Mouse (Mus musculus) kidney, embryonic 14.5 days (tissue): ENCODE measurements around the gene Mustn1. TPM values are rescaled to one million over a fixed set of nuclear protein-coding genes. Genes with fewer than 3 reads are reported as not detected.

Experiments used
- ATAC-seq: fragments of 200-750 bp; cut with Nextera tagmentation; 2 replicates; pipeline ENCODE4 v1.8.0; 2017; ENCODE audit warnings: moderate number of reproducible peaks, mild to moderate bottlenecking, moderate TSS enrichment, moderate library complexity; ENCODE audit not compliant: low FRiP score, low TSS enrichment
- H3K27ac ChIP-seq: fragments of 300-500 bp; sonication (generic); 2 replicates; pipeline ENCODE4 v1.5.1; 2014; ENCODE audit warnings: low read depth, mild to moderate bottlenecking, low read length, moderate library complexity, mixed read lengths
- H3K27me3 ChIP-seq: fragments of 300-500 bp; sonication (generic); 2 replicates; pipeline ENCODE4 v1.6.1; 2014; ENCODE audit warnings: mild to moderate bottlenecking, low read length; ENCODE audit not compliant: control insufficient read depth, insufficient read depth
- H3K36me3 ChIP-seq: fragments of 300-500 bp; sonication (generic); 2 replicates; pipeline ENCODE4 v1.6.1; 2014; ENCODE audit warnings: low read length, mixed read lengths; ENCODE audit not compliant: control insufficient read depth, insufficient read depth
- H3K4me1 ChIP-seq: fragments of 300-500 bp; sonication (generic); 2 replicates; pipeline ENCODE4 v1.6.1; 2014; ENCODE audit warnings: low read length, mixed read lengths; ENCODE audit not compliant: control insufficient read depth, insufficient read depth
- H3K4me2 ChIP-seq: fragments of 300-500 bp; sonication (generic); replicated peaks from 2 replicates; pipeline ENCODE4 v1.6.1; 2014; ENCODE audit warnings: low read depth, mild to moderate bottlenecking, low read length
- H3K4me3 ChIP-seq: fragments of 300-500 bp; sonication (generic); 2 replicates; pipeline ENCODE4 v1.5.1; 2014; ENCODE audit warnings: mild to moderate bottlenecking, low read length
- H3K9ac ChIP-seq: fragments of 300-500 bp; sonication (generic); 2 replicates; pipeline ENCODE4 v1.6.1; 2014; ENCODE audit warnings: low read depth, mild to moderate bottlenecking, low read length, moderate library complexity
- H3K9me3 ChIP-seq: fragments of 300-500 bp; sonication (generic); 2 replicates; pipeline ENCODE4 v1.6.1; 2016; ENCODE audit warnings: low read length; ENCODE audit not compliant: control insufficient read depth
- WGBS: fragments of 180-500 bp; shearing (Covaris S2); extraction: QIAGEN DNeasy Blood & Tissue Kit; methylation state at CpG from one replicate; pipeline ENCODE4 v1.1.7; 2014; 5-methylcytosine and 5-hydroxymethylcytosine counted together
- polyA plus RNA-seq: library from polyadenylated mRNA; unstranded; fragments of >200 nt; fragmentation: Nextera tagmentation; extraction: Ambion mirVana; gene quantifications from 2 replicates; pipeline ENCODE4 v1.2.1, GENCODE M21; 2014

The Mustn1 gene
- polyA plus RNA-seq, 1 experiment from 2014 or later = 2.7 TPM

- no peak for ATAC-seq
These were observed 6.3 kb downstream of the Mustn1 start for GRCm38 (mm10) chr14:30885298-30885697.

GRCm38 (mm10) chr14:30886204-30886603 lies 7.2 kb downstream of the Mustn1 start, which contains the start of gene Itih4:
Gene Itih4 (plus strand): TSS chr14:30886476.
- Histone ChIP-seq H3K4me2 (no peak within 1 kb of the TSS), H3K27ac (no peak within 1 kb of the TSS), H3K36me3 (no peaks in the 10 kb centered on the region), H3K27me3 (no peaks in the 10 kb centered on the region), H3K4me3 (no peak within 1 kb of the TSS), H3K9ac (no peak within 1 kb of the TSS), H3K4me1 (0 out of 2 replicates have a peak, but pooled peaks cover 5% of the 10 kb centered on the region), H3K9me3 (no peaks in the 10 kb centered on the region)
- WGBS = 81% methylated on average over 3 of the region's 3 CpGs
- ATAC-seq = no peak

More at GRCm38 (mm10) chr14:30885298-30885697, 6.3 kb downstream of the Mustn1 start:
- H3K4me1 ChIP-seq = 0 out of 2 replicates have a peak, but pooled peaks cover 5% of the 10 kb centered on the region
- 9% methylated on average over 3 of the region's 3 CpGs for WGBS
- H3K4me2 ChIP-seq = no peak overlapping the region
- H3K4me3 ChIP-seq = no peak overlapping the region
- H3K9ac ChIP-seq = no peak overlapping the region
- no peak overlapping the region for H3K27ac ChIP-seq
- no peaks in the 10 kb centered on the region for H3K9me3 ChIP-seq
- no peaks in the 10 kb centered on the region for H3K27me3 ChIP-seq
- H3K36me3 ChIP-seq = no peaks in the 10 kb centered on the region

GRCm38 (mm10) chr14:30888271-30888732 lies 9.3 kb downstream of the Mustn1 start:
- Histone ChIP-seq H3K9ac (no peak overlapping the region), H3K36me3 (no peaks in the 10 kb centered on the region), H3K9me3 (no peaks in the 10 kb centered on the region), H3K4me1 (0 out of 2 replicates have a peak, but pooled peaks cover 5% of the 10 kb centered on the region), H3K4me3 (no peak overlapping the region), H3K27me3 (no peaks in the 10 kb centered on the region), H3K4me2 (peak overlapping the region; percentile 15; the same call in 1 of the 2 replicates), H3K27ac (no peak overlapping the region)
- peak; percentile 61; the same call in 1 of the 2 replicates for ATAC-seq
- WGBS = 16% methylated on average over 9 of the region's 9 CpGs

- Histone ChIP-seq H3K27ac (no peak overlapping the region), H3K4me2 (no peak overlapping the region), H3K4me3 (no peak overlapping the region), H3K4me1 (no peaks in the 10 kb centered on the region), H3K9me3 (no peaks in the 10 kb centered on the region), H3K36me3 (no peaks in the 10 kb centered on the region), H3K27me3 (no peaks in the 10 kb centered on the region), H3K9ac (no peak overlapping the region)
- WGBS = 74% methylated on average over 3 of the region's 3 CpGs
- no peak for ATAC-seq
These were observed 21.0 kb downstream of the Mustn1 start for GRCm38 (mm10) chr14:30899972-30900371.

GRCm38 (mm10) chr14:30902628-30903027 lies 23.6 kb downstream of the Mustn1 start:
- Histone ChIP-seq H3K4me2 (no peak overlapping the region), H3K36me3 (no peaks in the 10 kb centered on the region), H3K27ac (no peak overlapping the region), H3K9me3 (no peaks in the 10 kb centered on the region), H3K9ac (no peak overlapping the region), H3K4me3 (no peak overlapping the region), H3K27me3 (no peaks in the 10 kb centered on the region), H3K4me1 (no peaks in the 10 kb centered on the region)
- no peak for ATAC-seq
- WGBS = 89% methylated on average over 5 of the region's 5 CpGs

GRCm38 (mm10) chr14:30903036-30903435 lies 24.0 kb downstream of the Mustn1 start:
- H3K4me1 ChIP-seq = no peaks in the 10 kb centered on the region
- no peak overlapping the region for H3K4me2 ChIP-seq
- H3K27ac ChIP-seq = no peak overlapping the region
- H3K27me3 ChIP-seq = no peaks in the 10 kb centered on the region
- no peak for ATAC-seq
- no peaks in the 10 kb centered on the region for H3K36me3 ChIP-seq
- H3K9ac ChIP-seq = no peak overlapping the region
- no peak overlapping the region for H3K4me3 ChIP-seq
- 66% methylated on average over 3 of the region's 3 CpGs for WGBS
- H3K9me3 ChIP-seq = no peaks in the 10 kb centered on the region

- WGBS = 85% methylated on average over 8 of the region's 8 CpGs
- no peak overlapping the region for H3K27ac ChIP-seq
- no peak overlapping the region for H3K4me3 ChIP-seq
- no peaks in the 10 kb centered on the region for H3K36me3 ChIP-seq
- H3K27me3 ChIP-seq = no peaks in the 10 kb centered on the region
- H3K4me1 ChIP-seq = no peaks in the 10 kb centered on the region
- ATAC-seq = no peak
- no peak overlapping the region for H3K9ac ChIP-seq
- no peak overlapping the region for H3K4me2 ChIP-seq
- H3K9me3 ChIP-seq = no peaks in the 10 kb centered on the region
These were observed 25.3 kb downstream of the Mustn1 start for GRCm38 (mm10) chr14:30904307-30904706.

- Histone ChIP-seq H3K4me1 (no peaks in the 10 kb centered on the region), H3K4me2 (no peak overlapping the region), H3K9ac (no peak overlapping the region), H3K4me3 (no peak overlapping the region), H3K9me3 (no peaks in the 10 kb centered on the region), H3K27me3 (no peaks in the 10 kb centered on the region), H3K27ac (no peak overlapping the region), H3K36me3 (no peaks in the 10 kb centered on the region)
- no peak for ATAC-seq
- WGBS = 89% methylated on average over 6 of the region's 6 CpGs
These were observed 27.0 kb downstream of the Mustn1 start for GRCm38 (mm10) chr14:30906001-30906400.

- no peaks in the 10 kb centered on the region for H3K27me3 ChIP-seq
- H3K27ac ChIP-seq = no peak overlapping the region
- H3K4me2 ChIP-seq = no peak overlapping the region
- H3K4me3 ChIP-seq = no peak overlapping the region
- H3K9ac ChIP-seq = no peak overlapping the region
- WGBS = 63% methylated on average over 3 of the region's 3 CpGs
- H3K4me1 ChIP-seq = no peaks in the 10 kb centered on the region
- ATAC-seq = no peak
- no peaks in the 10 kb centered on the region for H3K9me3 ChIP-seq
- no peaks in the 10 kb centered on the region for H3K36me3 ChIP-seq
These were observed 28.8 kb downstream of the Mustn1 start for GRCm38 (mm10) chr14:30907814-30908265.
